Mouse (Mus musculus): ENCODE results near the gene Pnlip. TPM values are rescaled to one million over a fixed set of nuclear protein-coding genes. Genes with fewer than 3 reads are reported as not detected.

The Pnlip gene
- total and polyA plus RNA-seq, 3 experiments = 0.08 to 0.30 TPM; not detected in 1

GRCm38 (mm10) chr19:58620661-58621060 is 31.6 kb upstream of the Pnlip start:
- Histone ChIP-seq H3K27me3 (replicated peaks) (no peaks in the 10 kb centered on the region), H3K36me3 (replicated peaks in 1 of 2; ENCODE audit: control insufficient read depth in 1 of 2, insufficient read depth in 1 of 2, low read length in 1 of 2) (no peaks in the 10 kb centered on the region), H3K4me2 (ENCODE audit: insufficient read depth, low read depth, poor library complexity, severe bottlenecking) (no peak overlapping the region), H3K9ac (ENCODE audit: insufficient read depth, low read depth) (no peak overlapping the region), H3K9me3 (replicated peaks; ENCODE audit: low read length) (peaks cover 4% of the 10 kb centered on the region), H3K4me1 (ENCODE audit: control insufficient read depth in 1 of 2, insufficient read depth in 2 of 2) (no peaks in the 10 kb centered on the region), H3K79me2 (replicated peaks; ENCODE audit: control insufficient read depth, extremely low read depth, insufficient read depth, poor library complexity, severe bottlenecking) (no peaks in the 10 kb centered on the region), H3K4me3 (replicated peaks in 1 of 3; ENCODE audit: low read depth in 2 of 3, low read length in 2 of 3, poor library complexity in 1 of 3) (no peak overlapping the region), H3K27ac (ENCODE audit: insufficient read depth, low read depth) (no peak overlapping the region)
- DNase-seq (ENCODE audit: extremely low read depth) = no peak
- dilution Hi-C loops (cut with MboI; ENCODE audit: extremely low pct_ligation_motif_present, extremely low pct_unique_long_range_greater_than_20kb, low sequenced_read_pairs) (no loop called here), in situ Hi-C loops (cut with MboI; ENCODE audit: low pct_ligation_motif_present, low pct_unique_long_range_greater_than_20kb, low sequenced_read_pairs) (no loop called here)
- TF ChIP-seq JUND (conservative IDR thresholded peaks at IDR 0.05; ENCODE audit: low read depth, low read length) = no peak
- TF ChIP-seq ZKSCAN1 (IDR thresholded peaks at IDR 0.05; ENCODE audit: borderline replicate concordance, low read depth, low read length) = no peak
- TF ChIP-seq NRF1 (IDR thresholded peaks at IDR 0.05; ENCODE audit: low read depth, low read length) = no peak
- TF ChIP-seq RCOR1 (conservative IDR thresholded peaks at IDR 0.05; ENCODE audit: low read depth, low read length) = no peak
- TF ChIP-seq NELFE (IDR thresholded peaks at IDR 0.05; ENCODE audit: low read depth, low read length) = no peak
- no peak for TF ChIP-seq USF2 (conservative IDR thresholded peaks at IDR 0.05; ENCODE audit: low read depth, low read length)
- no peak for TF ChIP-seq MXI1 (IDR thresholded peaks at IDR 0.05; ENCODE audit: low read depth, low read length)
- no peak for TF ChIP-seq CHD1 (IDR thresholded peaks at IDR 0.05; ENCODE audit: low read depth, low read length)
- TF ChIP-seq IRF4 (IDR thresholded peaks at IDR 0.05; ENCODE audit: low read depth, low read length) = no peak
- TF ChIP-seq ZNF384 (IDR thresholded peaks at IDR 0.05; ENCODE audit: low read depth, low read length) = no peak
- no peak for TF ChIP-seq UBTF (IDR thresholded peaks at IDR 0.05; ENCODE audit: low read depth, low read length)
- no peak for TF ChIP-seq MAZ (IDR thresholded peaks at IDR 0.05; ENCODE audit: low read depth, low read length)
- TF ChIP-seq MAFK (IDR thresholded peaks at IDR 0.05; ENCODE audit: insufficient replicate concordance, low read length) = no peak
- TF ChIP-seq MEF2A (IDR thresholded peaks at IDR 0.05; ENCODE audit: borderline replicate concordance, low read depth, low read length) = no peak
- TF ChIP-seq KAT2A (IDR thresholded peaks at IDR 0.05; ENCODE audit: insufficient replicate concordance, low read length) = no peak
- no peak for TF ChIP-seq ZMIZ1 (IDR thresholded peaks at IDR 0.05; ENCODE audit: low read depth, low read length)

- Histone ChIP-seq H3K27ac (ENCODE audit: insufficient read depth, low read depth) (no peak overlapping the region), H3K4me3 (replicated peaks in 1 of 3; ENCODE audit: low read depth in 2 of 3, low read length in 2 of 3, poor library complexity in 1 of 3) (no peak overlapping the region), H3K9me3 (replicated peaks; ENCODE audit: low read length) (peaks cover 4% of the 10 kb centered on the region), H3K36me3 (replicated peaks in 1 of 2; ENCODE audit: control insufficient read depth in 1 of 2, insufficient read depth in 1 of 2, low read length in 1 of 2) (no peaks in the 10 kb centered on the region), H3K4me2 (ENCODE audit: insufficient read depth, low read depth, poor library complexity, severe bottlenecking) (no peak overlapping the region), H3K79me2 (replicated peaks; ENCODE audit: control insufficient read depth, extremely low read depth, insufficient read depth, poor library complexity, severe bottlenecking) (no peaks in the 10 kb centered on the region), H3K4me1 (ENCODE audit: control insufficient read depth in 1 of 2, insufficient read depth in 2 of 2) (no peaks in the 10 kb centered on the region), H3K27me3 (replicated peaks) (no peaks in the 10 kb centered on the region), H3K9ac (ENCODE audit: insufficient read depth, low read depth) (no peak overlapping the region)
- dilution Hi-C loops (cut with MboI; ENCODE audit: extremely low pct_ligation_motif_present, extremely low pct_unique_long_range_greater_than_20kb, low sequenced_read_pairs) (no loop called here), in situ Hi-C loops (cut with MboI; ENCODE audit: low pct_ligation_motif_present, low pct_unique_long_range_greater_than_20kb, low sequenced_read_pairs) (no loop called here)
- DNase-seq (ENCODE audit: extremely low read depth) = no peak
- TF ChIP-seq MEF2A (IDR thresholded peaks at IDR 0.05; ENCODE audit: borderline replicate concordance, low read depth, low read length) (no peak), HCFC1 (IDR thresholded peaks at IDR 0.05; ENCODE audit: low read depth, low read length) (no peak), ZKSCAN1 (IDR thresholded peaks at IDR 0.05; ENCODE audit: borderline replicate concordance, low read depth, low read length) (no peak), UBTF (IDR thresholded peaks at IDR 0.05; ENCODE audit: low read depth, low read length) (no peak), CTCF (conservative IDR thresholded peaks at IDR 0.05 in 1 of 2, IDR thresholded peaks at IDR 0.05 in 1 of 2; ENCODE audit: low read depth in 2 of 2, low read length in 2 of 2) (no peak), JUND (conservative IDR thresholded peaks at IDR 0.05; ENCODE audit: low read depth, low read length) (no peak)
Observed at GRCm38 (mm10) chr19:58621646-58622045, 30.7 kb upstream of the Pnlip start.

All from CH12.LX (cell line).